Mouse (Mus musculus) spleen, adult 12 weeks (tissue): ENCODE results near the gene Atp6v0a1.
A peak's percentile ranks its signal among the peaks of the same experiment; 100 is the strongest.

ENCODE experiments used
- DNase-seq: peaks from one replicate; pipeline ENCODE4 v3.0.0; 2022; ENCODE audit warnings: low spot score

The Atp6v0a1 gene

GRCm38 (mm10) chr11:101061049-101061448 is 51.8 kb downstream of the Atp6v0a1 start:
- no peak for DNase-seq

GRCm38 (mm10) chr11:101062165-101062884 is 53.1 kb downstream of the Atp6v0a1 start:
- DNase-seq = no peak

GRCm38 (mm10) chr11:101062971-101063675 is 53.9 kb downstream of the Atp6v0a1 start:
- no peak for DNase-seq

- DNase-seq = peak; percentile 79
These were observed 54.5 kb downstream of the Atp6v0a1 start for GRCm38 (mm10) chr11:101063676-101064327.

DNA sequence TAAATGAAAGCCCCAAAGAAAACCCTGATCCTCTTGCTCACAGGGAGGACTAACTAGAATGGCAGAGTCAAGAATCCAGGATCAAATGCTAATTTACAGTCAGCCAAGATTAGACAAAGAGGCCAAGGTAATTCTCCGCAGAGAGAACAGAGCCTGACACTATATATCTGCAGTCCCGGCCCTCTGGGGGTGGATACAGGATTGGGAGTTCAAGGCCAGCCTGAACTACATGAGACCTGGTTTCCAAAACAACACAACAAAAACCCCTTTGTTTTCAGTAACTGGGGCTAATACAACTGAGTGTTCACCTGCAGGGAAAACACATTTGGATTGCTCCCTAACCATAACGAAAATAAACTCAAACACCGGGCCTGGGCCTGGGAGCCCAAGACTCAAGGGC is 55.2 kb downstream of the Atp6v0a1 start:
- no peak for DNase-seq

GRCm38 (mm10) chr11:101065002-101065401 is 55.8 kb downstream of the Atp6v0a1 start:
- DNase-seq = no peak

GRCm38 (mm10) chr11:101066549-101067412 is 57.5 kb downstream of the Atp6v0a1 start:
- DNase-seq = peak; percentile 70

- peak; percentile 89 for DNase-seq
These were observed 60.3 kb downstream of the Atp6v0a1 start, which contains the start of gene Naglu for GRCm38 (mm10) chr11:101069391-101070188. Gene Naglu (plus strand): TSS chr11:101070012.

DNA sequence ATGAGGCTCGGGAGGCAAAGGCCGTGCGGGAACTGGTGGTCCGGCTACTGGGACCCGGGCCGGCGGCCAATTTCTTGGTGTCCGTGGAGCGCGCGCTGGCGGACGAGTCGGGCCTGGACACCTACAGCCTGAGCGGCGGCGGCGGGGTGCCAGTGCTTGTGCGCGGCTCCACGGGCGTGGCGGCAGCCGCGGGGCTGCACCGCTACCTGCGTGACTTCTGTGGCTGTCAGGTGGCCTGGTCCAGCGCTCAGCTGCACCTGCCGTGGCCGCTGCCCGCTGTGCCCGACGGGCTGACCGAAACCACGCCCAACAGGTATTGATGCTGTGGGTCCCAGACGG is 60.9 kb downstream of the Atp6v0a1 start:
- DNase-seq = no peak

GRCm38 (mm10) chr11:101070987-101071386 is 61.7 kb downstream of the Atp6v0a1 start:
- no peak for DNase-seq

DNA sequence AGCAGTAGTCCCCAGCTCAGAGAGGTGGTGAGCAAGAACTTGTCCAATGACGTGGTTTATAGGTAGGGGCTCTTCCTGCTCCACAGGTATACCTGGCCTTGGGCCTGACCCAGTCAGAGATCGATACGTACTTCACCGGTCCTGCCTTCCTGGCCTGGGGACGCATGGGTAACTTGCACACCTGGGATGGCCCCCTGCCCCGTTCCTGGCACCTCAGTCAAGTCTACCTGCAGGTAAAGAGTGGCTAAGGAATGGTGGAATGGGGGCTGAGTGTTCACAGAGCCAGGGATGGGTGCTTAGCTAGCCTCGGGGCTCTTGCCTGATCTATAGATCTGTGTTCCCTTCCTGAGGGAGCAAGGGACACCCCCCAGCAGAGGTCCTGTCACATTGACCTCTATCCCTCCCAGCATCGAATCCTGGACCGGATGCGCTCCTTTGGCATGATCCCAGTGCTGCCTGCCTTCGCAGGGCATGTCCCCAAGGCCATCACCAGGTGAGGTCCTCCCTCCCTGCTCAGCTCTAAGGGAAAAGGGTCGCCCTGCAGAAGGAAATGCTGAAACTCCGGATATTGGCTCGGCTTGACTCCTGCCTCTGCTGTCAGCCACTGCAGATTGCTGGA is 62.7 kb downstream of the Atp6v0a1 start:
- DNase-seq = no peak

GRCm38 (mm10) chr11:101078121-101078520 is 68.9 kb downstream of the Atp6v0a1 start, which contains the start of gene Hsd17b1:
Gene Hsd17b1 (plus strand): TSS chr11:101078411.
- DNase-seq = no peak

DNA sequence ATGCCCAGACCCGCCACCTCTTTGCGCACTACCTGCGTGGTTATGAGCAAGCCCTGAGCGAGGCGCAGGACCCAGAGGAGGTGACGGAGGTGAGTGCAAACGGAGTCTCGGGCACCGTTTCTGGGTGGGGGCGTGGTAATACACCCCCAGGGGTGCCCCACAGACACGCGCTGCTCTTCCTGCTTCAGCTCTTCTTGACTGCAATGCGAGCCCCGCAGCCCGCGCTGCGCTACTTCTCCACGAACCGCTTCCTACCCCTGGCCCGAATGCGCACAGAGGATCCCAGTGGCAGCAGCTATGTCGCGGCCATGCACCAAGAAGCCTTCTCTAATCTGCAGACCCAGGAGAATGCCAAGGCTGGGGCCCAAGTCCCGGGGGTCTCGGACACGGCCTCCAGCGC is 70.5 kb downstream of the Atp6v0a1 start:
- no peak for DNase-seq

GRCm38 (mm10) chr11:101080421-101080820 is 71.2 kb downstream of the Atp6v0a1 start:
- DNase-seq = no peak

- no peak for DNase-seq
These were observed 72.4 kb downstream of the Atp6v0a1 start for GRCm38 (mm10) chr11:101081659-101082058.

GRCm38 (mm10) chr11:101082208-101083082 is 73.2 kb downstream of the Atp6v0a1 start, which contains the start of gene Coasy:
Gene Coasy (plus strand): TSS chr11:101082565.
- peak; percentile 74 for DNase-seq

- no peak for DNase-seq
These were observed 73.9 kb downstream of the Atp6v0a1 start for GRCm38 (mm10) chr11:101083083-101083697.

DNA sequence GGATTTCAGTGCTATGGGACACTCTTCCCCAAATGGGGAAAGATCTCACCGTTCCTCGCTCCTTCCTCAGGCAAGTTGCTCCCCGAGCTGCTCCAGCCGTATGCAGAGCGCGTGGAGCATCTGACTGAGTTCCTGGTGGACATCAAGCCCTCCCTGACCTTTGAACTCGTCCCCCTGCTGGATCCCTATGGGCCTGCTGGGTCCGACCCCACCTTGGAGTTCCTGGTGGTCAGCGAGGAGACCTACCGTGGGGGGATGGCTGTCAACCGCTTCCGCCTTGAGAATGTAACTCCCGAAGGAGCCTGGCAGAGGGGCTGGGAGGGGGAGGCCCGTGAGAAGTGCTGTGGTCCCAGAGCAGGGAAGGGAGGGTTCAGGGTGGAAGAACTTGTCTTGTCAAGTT is 75.0 kb downstream of the Atp6v0a1 start:
- no peak for DNase-seq

DNA sequence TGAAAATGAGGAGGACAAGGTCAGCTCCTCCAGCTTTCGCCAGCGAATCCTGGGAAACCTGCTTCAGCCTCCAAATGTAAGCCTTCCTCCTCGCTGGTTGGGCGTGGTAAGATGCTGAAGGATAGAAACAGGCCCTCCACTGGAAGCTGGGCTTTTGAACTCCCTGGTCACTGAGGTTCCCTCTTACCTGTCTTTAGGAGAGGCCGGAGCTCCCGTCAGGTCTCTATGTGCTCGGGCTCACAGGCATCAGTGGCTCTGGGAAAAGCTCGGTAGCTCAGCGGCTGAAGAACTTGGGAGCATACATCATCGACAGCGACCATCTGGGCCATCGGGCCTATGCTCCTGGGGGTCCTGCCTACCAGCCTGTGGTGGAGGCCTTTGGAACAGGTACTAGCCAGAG is 75.6 kb downstream of the Atp6v0a1 start:
- DNase-seq = no peak
